Mouse (Mus musculus): Measurements from ENCODE around the gene Nipbl.

DNA sequence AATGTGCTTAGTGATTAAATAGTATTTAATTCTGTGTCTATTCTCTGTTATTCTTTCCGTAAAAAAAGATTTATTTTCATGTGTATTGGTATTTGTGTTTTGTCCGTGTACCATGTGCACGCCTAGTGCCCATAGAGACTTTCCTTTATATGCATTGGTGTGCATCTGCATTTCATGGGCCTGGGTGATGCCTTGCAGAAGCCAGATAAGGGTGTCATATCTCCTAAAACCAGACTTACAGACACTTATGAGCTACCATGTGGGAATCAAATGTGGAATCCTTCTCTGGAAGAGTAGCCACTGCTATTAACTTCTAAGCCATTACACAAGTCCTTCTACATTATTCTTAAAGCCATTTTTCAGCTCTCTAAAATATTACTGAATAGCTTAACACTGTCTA is 112.7 kb downstream of the Nipbl start:
- no peak for TF ChIP-seq POLR2A (IDR thresholded peaks at IDR 0.05; ENCODE audit: control insufficient read depth, low read depth, low read length)
- TF ChIP-seq CTCF (IDR thresholded peaks at IDR 0.05; ENCODE audit: control insufficient read depth, insufficient read depth, insufficient replicate concordance, low read depth, low read length), result no peak

Measured in testis, adult 2 months (tissue).